Mouse (Mus musculus): ENCODE results near the gene Fndc11. TPM values are rescaled to one million over a fixed set of nuclear protein-coding genes. Genes with fewer than 3 reads are reported as not detected.

Fndc11 gene
- total RNA-seq, 2 experiments from 2014 or later, result not detected

DNA sequence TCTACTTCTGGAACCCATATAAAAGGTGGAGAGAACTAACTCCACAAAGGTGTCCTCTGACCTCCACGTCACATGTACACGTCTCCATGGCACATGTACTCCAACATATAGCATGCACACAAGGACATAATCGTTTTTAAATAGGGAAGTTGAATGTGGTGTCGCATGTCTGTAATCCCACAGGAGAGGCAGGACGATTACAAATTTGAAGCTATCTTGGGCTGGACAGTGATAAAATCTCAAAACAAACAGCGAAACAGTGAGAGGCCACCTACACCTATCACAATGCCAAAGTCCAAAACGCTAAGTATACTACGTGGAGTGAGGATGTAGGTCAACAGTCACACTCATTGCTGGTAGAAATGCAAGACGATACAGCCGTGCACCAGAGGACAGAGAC, 29.4 kb downstream of the Fndc11 start:
- TF ChIP-seq CTCF (conservative IDR thresholded peaks at IDR 0.05), result no peak
- Histone ChIP-seq H3K27ac (no peak overlapping the region), H3K4me3 (no peak overlapping the region)
- no peak for DNase-seq (ENCODE audit: low spot score in 2 of 2)

DNA sequence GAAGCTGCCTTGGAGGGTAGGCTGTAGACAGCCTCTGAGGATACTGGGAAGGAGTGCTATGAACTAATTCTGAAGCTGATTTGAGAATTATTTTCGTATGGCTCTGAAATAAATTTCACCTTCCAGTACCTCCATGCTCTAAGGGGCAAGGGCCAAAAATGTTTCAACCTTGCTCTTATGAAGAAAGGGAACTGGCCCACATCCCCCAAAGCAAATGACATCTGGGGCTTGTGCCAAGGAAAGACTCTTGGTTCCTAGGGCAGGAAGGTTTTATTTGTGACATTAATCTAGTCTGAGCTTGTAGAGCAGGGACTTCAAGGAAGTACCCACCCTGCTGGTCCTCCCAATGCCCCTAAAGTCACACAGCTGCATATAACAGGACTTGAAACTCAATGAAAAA, 32.0 kb downstream of the Fndc11 start:
- no peak for TF ChIP-seq CTCF (conservative IDR thresholded peaks at IDR 0.05)
- Histone ChIP-seq H3K27ac (no peak overlapping the region), H3K4me3 (no peak overlapping the region)
- no peak for DNase-seq (ENCODE audit: low spot score in 2 of 2)

DNA sequence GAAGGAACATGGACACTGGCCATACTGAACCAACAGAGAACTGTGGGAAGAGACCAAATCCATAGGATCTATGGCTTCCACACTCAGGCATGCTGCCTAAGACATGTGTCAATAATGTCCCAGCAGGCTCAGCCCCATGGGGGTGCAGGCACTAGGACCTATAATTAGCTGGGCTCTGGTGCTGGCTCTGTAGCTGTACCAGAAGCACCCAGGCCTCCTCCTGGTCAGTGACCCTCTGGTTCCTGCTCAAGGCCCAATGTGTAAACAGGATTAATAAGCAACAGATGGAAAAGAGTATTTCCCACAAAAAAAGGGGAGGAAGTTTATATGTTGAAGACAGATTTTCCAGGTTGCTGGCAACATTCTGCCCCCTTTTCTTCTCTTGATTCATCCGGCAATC, 33.4 kb downstream of the Fndc11 start:
- no peak overlapping the region for H3K27ac ChIP-seq
- H3K4me3 ChIP-seq, result no peak overlapping the region
- TF ChIP-seq CTCF (conservative IDR thresholded peaks at IDR 0.05), result no peak
- no peak for DNase-seq (ENCODE audit: low spot score in 2 of 2)

GRCm38 (mm10) chr2:181266839-181267238, 47.0 kb downstream of the Fndc11 start:
- H3K4me3 ChIP-seq, result no peak overlapping the region
- no peak for DNase-seq (ENCODE audit: low spot score in 2 of 2)
- H3K27ac ChIP-seq, result no peak overlapping the region
- TF ChIP-seq CTCF (conservative IDR thresholded peaks at IDR 0.05), result no peak

DNA sequence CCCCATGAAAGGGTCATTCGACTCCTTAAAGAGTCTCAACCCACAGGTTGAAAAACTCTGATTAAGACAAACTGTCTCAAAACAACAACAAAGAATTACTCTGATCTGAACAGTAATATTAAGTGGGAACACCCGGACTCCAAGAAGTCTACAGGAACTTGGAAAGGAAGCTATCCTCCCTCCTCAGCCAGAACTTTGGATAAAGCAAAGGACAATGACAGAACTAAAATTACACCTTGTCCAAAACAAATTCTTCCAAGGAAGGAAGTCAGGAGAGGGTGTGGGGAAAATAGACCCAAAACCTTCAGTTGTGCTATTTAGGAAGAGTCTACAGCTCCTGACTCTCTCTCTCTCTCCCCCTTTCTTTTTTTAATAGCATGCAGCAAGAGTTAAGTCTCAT, 52.3 kb downstream of the Fndc11 start:
- no peak overlapping the region for H3K27ac ChIP-seq
- no peak for DNase-seq (ENCODE audit: low spot score in 2 of 2)
- no peak for TF ChIP-seq CTCF (conservative IDR thresholded peaks at IDR 0.05)
- no peak overlapping the region for H3K4me3 ChIP-seq

Other genes with a start within 250 kb of the Fndc11 start
- 1 to 10 TPM; 2.7 to 5.4 TPM for gene Col20a1, start 233.5 kb upstream of the Fndc11 start, total RNA-seq (2021)
- 10 to 100 TPM; 14.1 to 15.7 TPM for gene Chrna4, start 176.5 kb upstream of the Fndc11 start, total RNA-seq (2021)
- gene Kcnq2, start 84.7 kb upstream of the Fndc11 start, total RNA-seq (2021), result 100 to 1,000 TPM; 327 to 335 TPM
- 1,000 to 10,000 TPM; 1,145 to 1,175 TPM for gene Eef1a2, start 63.0 kb upstream of the Fndc11 start, total RNA-seq (2021)
- 10 to 100 TPM; 85.4 to 90.2 TPM for gene Ppdpf, start 32.8 kb upstream of the Fndc11 start, total RNA-seq (2021)
- under 1 TPM in 1 of 2 experiments, not detected in 1; 0.10 TPM for gene Ptk6, start 17.2 kb upstream of the Fndc11 start, total RNA-seq (2021)
- gene Srms, start 6.8 kb upstream of the Fndc11 start, total RNA-seq (2021), result under 1 TPM; 0.12 to 0.41 TPM
- 1 to 10 TPM; 2.5 to 2.9 TPM for gene Helz2, start 22.0 kb downstream of the Fndc11 start, total RNA-seq (2021)
- gene Gmeb2, start 68.0 kb downstream of the Fndc11 start, total RNA-seq (2021), result 10 to 100 TPM; 18.8 to 23.5 TPM
- gene Stmn3, start 94.5 kb downstream of the Fndc11 start, total RNA-seq (2021), result 100 to 1,000 TPM; 527 to 593 TPM
- 10 to 100 TPM; 37.1 to 40.7 TPM for gene Rtel1, start 99.7 kb downstream of the Fndc11 start, total RNA-seq (2021)
- 10 to 100 TPM; 78.3 to 80.7 TPM for gene Zgpat, start 144.9 kb downstream of the Fndc11 start, total RNA-seq (2021)
- 10 to 100 TPM; 43.2 to 50.1 TPM for gene Arfrp1, start 145.4 kb downstream of the Fndc11 start, total RNA-seq (2021)
- 10 to 100 TPM; 35.2 to 49.5 TPM for gene Lime1, start 160.1 kb downstream of the Fndc11 start, total RNA-seq (2021)
- gene Zbtb46, start 239.4 kb downstream of the Fndc11 start, total RNA-seq (2021), result 1 to 10 TPM; 5.8 to 8.3 TPM